Mouse (Mus musculus): ENCODE results near the gene Sema3b.

GRCm38 (mm10) chr9:107555031-107555457 is 54.0 kb downstream of the Sema3b start:
- no peak for TF ChIP-seq CTCF (IDR thresholded peaks at IDR 0.05; ENCODE audit: insufficient read depth, low read depth, low read length)
- TF ChIP-seq POLR2A (IDR thresholded peaks at IDR 0.05; ENCODE audit: insufficient read depth, low read depth, low read length), result no peak

Measured in olfactory bulb, adult 2 months (tissue).